Mouse (Mus musculus) MEL (cell line): ENCODE measurements around the gene Magix. TPM values are rescaled to one million over a fixed set of nuclear protein-coding genes. Genes with fewer than 3 reads are reported as not detected.

Experiments
- DNase-seq: peaks from one replicate; pipeline ENCODE4 v3.0.0; 2011; ENCODE audit warnings: low read depth, low spot score
- H3K27ac ChIP-seq: 2 replicates; pipeline ENCODE4 v1.5.1; 2012; ENCODE audit warnings: low read depth, mild to moderate bottlenecking, control low read depth, low read length, moderate library complexity; ENCODE audit not compliant: control insufficient read depth
- H3K27me3 ChIP-seq, 2 experiments: fragments of 150-350 bp in 1 of 2; sonication (generic) in 1 of 2; 2 replicates each; pipeline ENCODE4 v1.6.1; 2012; ENCODE audit warnings: low read length in 2 of 2, mild to moderate bottlenecking in 2 of 2, improper control_type of control experiment in 1 of 2, moderate library complexity in 1 of 2; ENCODE audit not compliant: insufficient read depth in 2 of 2, control insufficient read depth in 1 of 2
- H3K36me3 ChIP-seq, 2 experiments: 2 replicates each; pipeline ENCODE4 v1.6.1; 2012 to 2014; ENCODE audit warnings: low read length in 2 of 2, improper control_type of control experiment in 1 of 2, inconsistent platforms in 1 of 2, mild to moderate bottlenecking in 1 of 2; ENCODE audit not compliant: insufficient read depth in 2 of 2, control insufficient read depth in 1 of 2
- H3K4me1 ChIP-seq, 2 experiments: fragments of 150-350 bp in 1 of 2; sonication (generic) in 1 of 2; 2 replicates each; pipeline ENCODE4 v1.6.1; 2012; ENCODE audit warnings: low read length in 2 of 2, improper control_type of control experiment in 1 of 2, mild to moderate bottlenecking in 1 of 2; ENCODE audit not compliant: insufficient read depth in 2 of 2, control insufficient read depth in 1 of 2
- H3K4me3 ChIP-seq, 2 experiments: fragments of 150-350 bp in 1 of 2; sonication (generic) in 1 of 2; 2 replicates each; pipeline ENCODE4 v1.5.1; 2012; ENCODE audit warnings: low read depth in 2 of 2, low read length in 2 of 2, mild to moderate bottlenecking in 2 of 2, moderate library complexity in 2 of 2, control low read depth in 1 of 2, improper control_type of control experiment in 1 of 2; ENCODE audit not compliant: control insufficient read depth in 1 of 2, insufficient read depth in 1 of 2
- H3K79me2 ChIP-seq: 2 replicates; pipeline ENCODE4 v1.6.1; 2012; ENCODE audit warnings: mild to moderate bottlenecking, low read length, moderate library complexity; ENCODE audit not compliant: control insufficient read depth, poor library complexity, insufficient read depth
- H3K9ac ChIP-seq: 2 replicates; pipeline ENCODE4 v1.6.1; 2012; ENCODE audit warnings: low read depth, mild to moderate bottlenecking, control low read depth, low read length, moderate library complexity; ENCODE audit not compliant: control insufficient read depth, poor library complexity, severe bottlenecking
- H3K9me3 ChIP-seq: fragments of 150-350 bp; sonication (generic); replicated peaks from 2 replicates; pipeline ENCODE4 v1.6.1; 2012; ENCODE audit warnings: mild to moderate bottlenecking, low read length, improper control_type of control experiment, moderate library complexity; ENCODE audit not compliant: insufficient read depth
- E2F4 ChIP-seq: IDR thresholded peaks from 2 replicates; pipeline ENCODE4 v1.6.1; 2011; ENCODE audit warnings: low read depth, low read length, improper control_type of control experiment, borderline replicate concordance
- ELF1 ChIP-seq: IDR thresholded peaks from 2 replicates; pipeline ENCODE4 v1.6.1; 2014; ENCODE audit warnings: low read depth, mild to moderate bottlenecking, inconsistent platforms, low read length, improper control_type of control experiment, moderate library complexity
- GATA1 ChIP-seq: IDR thresholded peaks from 2 replicates; pipeline ENCODE4 v1.6.1; 2011; ENCODE audit warnings: low read depth, low read length, improper control_type of control experiment
- RAD21 ChIP-seq: IDR thresholded peaks from 2 replicates; pipeline ENCODE4 v1.6.1; 2011; ENCODE audit warnings: mild to moderate bottlenecking, low read depth, low read length, improper control_type of control experiment
- polyA plus RNA-seq, 2 experiments: library from polyadenylated mRNA; stranded (reverse) in 1 of 2; unstranded in 1 of 2; fragments of >175 nt in 1 of 2; fragments of >200 nt in 1 of 2; gene quantifications; 2 replicates each; pipeline versions ENCODE4 v1.2.1 to v1.2.4; 2012; ENCODE audit warnings: low replicate concordance in 2 of 2, low read depth in 1 of 2; ENCODE audit not compliant: insufficient read length in 2 of 2, insufficient read depth in 1 of 2, missing spikeins in 1 of 2
- total RNA-seq: library from RNA; depleted of rRNA; stranded (reverse); fragments of 300-350 nt; gene quantifications from 2 replicates; pipeline ENCODE4 v1.2.3, GENCODE M21; 2012; rRNA removed

The Magix gene
- total and polyA plus RNA-seq, 3 experiments, result 0.15 to 0.33 TPM; not detected in 1

GRCm38 (mm10) chrX:7635101-7635500 lies 46.0 kb downstream of the Magix start:
- TF ChIP-seq E2F4, result no peak
- 0 out of 2 replicates have a peak, but pooled peaks have one; percentile 14 for TF ChIP-seq GATA1

DNA sequence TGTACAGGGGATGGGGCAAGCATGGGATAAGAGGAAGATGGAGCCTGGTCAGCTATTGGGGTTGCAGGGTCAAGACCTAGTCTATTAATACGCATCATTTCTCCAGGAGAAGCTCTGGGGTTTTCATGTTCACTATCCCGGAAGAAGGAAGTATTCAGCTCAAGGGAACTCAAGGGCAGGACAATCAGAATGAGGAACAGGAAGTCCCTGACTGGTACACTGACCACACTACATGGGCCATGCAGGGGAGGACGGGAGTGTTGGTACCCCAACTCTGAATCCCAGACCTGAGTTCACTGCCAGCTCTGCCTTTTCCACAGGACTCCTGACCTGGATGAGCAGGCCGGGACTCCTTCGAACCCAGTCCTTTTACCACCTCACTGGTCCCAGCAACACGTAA lies 48.5 kb downstream of the Magix start:
- TF ChIP-seq RAD21, result no peak
- TF ChIP-seq ELF1, result 0 out of 2 replicates have a peak, but pooled peaks have one; percentile 23
- H3K36me3 ChIP-seq, result no peaks in the 10 kb centered on the region
- peaks cover 0 to 7% of the 10 kb centered on the region in 2 experiments; a peak in 1 of 4 replicates for H3K4me1 ChIP-seq
- no peak overlapping the region for H3K27ac ChIP-seq
- H3K9ac ChIP-seq, result no peak overlapping the region
- H3K27me3 ChIP-seq, result no peaks in the 10 kb centered on the region
- H3K9me3 ChIP-seq, result no peaks in the 10 kb centered on the region
- no peaks in the 10 kb centered on the region for H3K79me2 ChIP-seq
- DNase-seq, result no peak
- H3K4me3 ChIP-seq, result no peak overlapping the region

More at GRCm38 (mm10) chrX:7635101-7635500, 46.0 kb downstream of the Magix start:
- peaks cover 0 to 4% of the 10 kb centered on the region in 2 experiments; a peak in 2 of 4 replicates for H3K36me3 ChIP-seq
- H3K4me1 ChIP-seq, result peaks cover 0 to 7% of the 10 kb centered on the region in 2 experiments; a peak in 1 of 4 replicates
- no peaks in the 10 kb centered on the region for H3K27me3 ChIP-seq
- no peaks in the 10 kb centered on the region; the same call in 1 of the 2 replicates for H3K79me2 ChIP-seq
- peak; percentile 31 for DNase-seq
- no peak overlapping the region for H3K4me3 ChIP-seq
- no peak overlapping the region for H3K27ac ChIP-seq
- H3K9me3 ChIP-seq, result no peaks in the 10 kb centered on the region
- H3K9ac ChIP-seq, result no peak overlapping the region

Other genes with a start within 250 kb of the Magix start
- gene Foxp3, start 107.6 kb downstream of the Magix start, total RNA-seq, result 0.36 and 0.42 TPM in 2 replicates
- under 1 TPM in 1 of 2 experiments, not detected in 1; 0.31 TPM for gene Foxp3, start 107.6 kb downstream of the Magix start, polyA plus RNA-seq
- 1.6 and 1.7 TPM in 2 replicates for gene Ppp1r3f, start 107.0 kb downstream of the Magix start, total RNA-seq
- gene Ppp1r3f, start 107.0 kb downstream of the Magix start, polyA plus RNA-seq, result 1 to 10 TPM in 1 of 2 experiments, not detected in 1; 2.0 TPM
- 36.1 and 37.8 TPM in 2 replicates for gene Ccdc22, start 75.7 kb downstream of the Magix start, total RNA-seq
- gene Ccdc22, start 75.7 kb downstream of the Magix start, polyA plus RNA-seq, result 10 to 100 TPM in 1 of 2 experiments, not detected in 1; 37.9 TPM
- 0.03 TPM in 1 of 2 replicates, not detected in the other for gene Cacna1f, start 74.2 kb downstream of the Magix start, total RNA-seq
- under 1 TPM in 1 of 2 experiments, not detected in 1; 0.17 TPM for gene Cacna1f, start 74.2 kb downstream of the Magix start, polyA plus RNA-seq
- gene Syp, start 42.8 kb downstream of the Magix start, total RNA-seq, result 0.54 and 0.56 TPM in 2 replicates
- 1 to 10 TPM in 1 of 2 experiments, not detected in 1; 2.3 TPM for gene Syp, start 42.8 kb downstream of the Magix start, polyA plus RNA-seq
- gene Prickle3, start 24.0 kb downstream of the Magix start, total RNA-seq, result 1.2 TPM in 2 replicates
- 1 to 10 TPM in 1 of 2 experiments, not detected in 1; 3.3 TPM for gene Prickle3, start 24.0 kb downstream of the Magix start, polyA plus RNA-seq
- gene Plp2, start 9.9 kb downstream of the Magix start, total RNA-seq, result 95.7 and 148 TPM in 2 replicates
- gene Plp2, start 9.9 kb downstream of the Magix start, polyA plus RNA-seq, result 100 to 1,000 TPM; 163 to 407 TPM
- 23.0 and 23.4 TPM in 2 replicates for gene Gpkow, start 15.9 kb upstream of the Magix start, total RNA-seq
- gene Gpkow, start 15.9 kb upstream of the Magix start, polyA plus RNA-seq, result 100 to 1,000 TPM in 1 of 2 experiments, 10 to 100 TPM in 1; 37.0 to 539 TPM
- 13.9 and 16.0 TPM in 2 replicates for gene Wdr45, start 33.1 kb upstream of the Magix start, total RNA-seq
- 10 to 100 TPM in 1 of 2 experiments, not detected in 1; 36.1 TPM for gene Wdr45, start 33.1 kb upstream of the Magix start, polyA plus RNA-seq
- gene Gm45208, start 41.0 kb upstream of the Magix start, total RNA-seq, result 0.36 TPM in 1 of 2 replicates, not detected in the other
- gene Gm45208, start 41.0 kb upstream of the Magix start, polyA plus RNA-seq, result 10 to 100 TPM in 1 of 2 experiments, not detected in 1; 11.0 TPM
- 19.1 and 23.0 TPM in 2 replicates for gene Praf2, start 47.2 kb upstream of the Magix start, total RNA-seq
- 10 to 100 TPM in 1 of 2 experiments, not detected in 1; 60.1 TPM for gene Praf2, start 47.2 kb upstream of the Magix start, polyA plus RNA-seq
- gene Ccdc120, start 69.7 kb upstream of the Magix start, total RNA-seq, result 3.9 and 5.8 TPM in 2 replicates
- gene Ccdc120, start 69.7 kb upstream of the Magix start, polyA plus RNA-seq, result 10 to 100 TPM in 1 of 2 experiments, not detected in 1; 12.2 TPM
- gene Tfe3, start 81.3 kb upstream of the Magix start, total RNA-seq, result 20.6 and 23.4 TPM in 2 replicates
- gene Tfe3, start 81.3 kb upstream of the Magix start, polyA plus RNA-seq, result 10 to 100 TPM in 1 of 2 experiments, not detected in 1; 64.7 TPM
- gene Gripap1, start 108.5 kb upstream of the Magix start, total RNA-seq, result 36.2 and 40.5 TPM in 2 replicates
- gene Gripap1, start 108.5 kb upstream of the Magix start, polyA plus RNA-seq, result 100 to 1,000 TPM in 1 of 2 experiments, 10 to 100 TPM in 1; 84.6 to 244 TPM
- 0.26 and 0.31 TPM in 2 replicates for gene Kcnd1, start 141.0 kb upstream of the Magix start, total RNA-seq
- 1 to 10 TPM in 1 of 2 experiments, not detected in 1; 1.4 TPM for gene Kcnd1, start 141.0 kb upstream of the Magix start, polyA plus RNA-seq
- 76.4 and 82.6 TPM in 2 replicates for gene Otud5, start 160.1 kb upstream of the Magix start, total RNA-seq
- 1,000 to 10,000 TPM in 1 of 2 experiments, 100 to 1,000 TPM in 1; 197 to 1,180 TPM for gene Otud5, start 160.1 kb upstream of the Magix start, polyA plus RNA-seq
- 5.9 and 6.4 TPM in 2 replicates for gene Pim2, start 197.0 kb upstream of the Magix start, total RNA-seq
- gene Pim2, start 197.0 kb upstream of the Magix start, polyA plus RNA-seq, result 10 to 100 TPM in 1 of 2 experiments, not detected in 1; 21.7 TPM
- gene Slc35a2, start 202.8 kb upstream of the Magix start, total RNA-seq, result 66.7 and 67.0 TPM in 2 replicates
- 10 to 100 TPM in 1 of 2 experiments, not detected in 1; 96.0 TPM for gene Slc35a2, start 202.8 kb upstream of the Magix start, polyA plus RNA-seq
- gene Pqbp1, start 218.0 kb upstream of the Magix start, total RNA-seq, result 202 and 204 TPM in 2 replicates
- 100 to 1,000 TPM in 1 of 2 experiments, not detected in 1; 283 TPM for gene Pqbp1, start 218.0 kb upstream of the Magix start, polyA plus RNA-seq
- 96.5 and 107 TPM in 2 replicates for gene Timm17b, start 218.1 kb upstream of the Magix start, total RNA-seq
- 100 to 1,000 TPM in 1 of 2 experiments, not detected in 1; 381 TPM for gene Timm17b, start 218.1 kb upstream of the Magix start, polyA plus RNA-seq
- gene Gm10491, start 226.6 kb upstream of the Magix start, total RNA-seq, result not detected in 2 replicates
- gene Gm10491, start 226.6 kb upstream of the Magix start, polyA plus RNA-seq, result not detected
- not detected in 2 replicates for gene Gm10490, start 228.3 kb upstream of the Magix start, total RNA-seq
- gene Gm10490, start 228.3 kb upstream of the Magix start, polyA plus RNA-seq, result not detected
- not detected in 2 replicates for gene Pcsk1n, start 238.6 kb upstream of the Magix start, total RNA-seq
- not detected for gene Pcsk1n, start 238.6 kb upstream of the Magix start, polyA plus RNA-seq
- gene Eras, start 247.4 kb upstream of the Magix start, total RNA-seq, result not detected in 2 replicates
- gene Eras, start 247.4 kb upstream of the Magix start, polyA plus RNA-seq, result not detected